Mouse (Mus musculus): Measurements from ENCODE around the gene Gm28919.
"Not testable (repeated sequence)": the region's sequence is repeated elsewhere in the genome, so short reads cannot be mapped to it uniquely, and the experiment has no call there.

Gene Gm28919

GRCm38 (mm10) chrY:6583246-6583645 is at the start of gene Gm28919:
Gm28919 (plus strand) TSS chrY:6583546.
- DNase-seq (ENCODE audit: low read depth, low spot score): not testable (repeated sequence)

Data from brain, embryonic 18.5 days (tissue).